Comparison of ENCODE assay signal across 8 mouse cellular contexts in the genomic region with DNA sequence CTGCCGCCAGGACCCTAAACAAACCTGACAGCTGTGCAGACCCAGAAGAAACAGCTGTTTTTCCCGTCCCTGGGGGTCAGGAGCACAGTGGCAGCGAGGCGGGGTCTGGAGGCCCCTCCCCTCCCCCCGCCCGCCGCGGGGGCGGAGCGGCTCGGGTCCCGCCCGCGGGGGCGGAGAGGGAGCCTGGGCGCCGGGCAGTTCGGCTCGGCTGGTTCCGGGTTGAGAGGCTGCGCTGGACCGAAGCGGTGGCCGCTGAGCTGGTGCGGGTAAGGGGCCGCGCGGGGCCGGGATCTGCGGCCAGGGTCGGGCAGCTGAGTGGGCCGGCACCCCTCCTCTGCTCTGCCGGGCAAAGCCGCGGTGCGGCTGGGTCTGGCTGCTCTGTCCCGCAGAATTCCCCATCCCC. TPM values are rescaled to one million over a fixed set of nuclear protein-coding genes. Genes with fewer than 3 reads are reported as not detected.
A peak's percentile ranks its signal among the peaks of the same experiment; 100 is the strongest.
DNase-seq lines count a peak whose midpoint lies in the region; ATAC-seq and TF ChIP-seq lines count a peak whose summit lies in the region.

A gene (plus strand): TSS at position 202 of the 403 bp plus-strand sequence.

- no peaks in the 10 kb centered on the region for H3K36me3 ChIP-seq in G1E (replicated peaks)

- no peaks in the 10 kb centered on the region for H3K4me1 ChIP-seq in G1E (ENCODE audit: insufficient read depth, low read depth, low read length)

- H3K9me3 ChIP-seq in G1E (replicated peaks), result peaks cover 11% of the 10 kb centered on the region

- no peak for DNase-seq in G1E (ENCODE audit: low spot score)
- DNase-seq in cerebellum, adult 18-20 months, result peak; percentile 85 to 92
- peak; percentile 66 to 79 for DNase-seq in layer of hippocampus, postnatal 10 days (ENCODE audit: low spot score in 2 of 2)
- DNase-seq in lung, postnatal 14 days, result peak; percentile 83
- DNase-seq in retina, adult 2 months (ENCODE audit: low read depth, low spot score), result peak; percentile 42
- DNase-seq in thymus, postnatal 36 days, result peak; percentile 73 to 77

- H3K27me3 ChIP-seq in G1E (ENCODE audit: insufficient read depth, low read length), result peaks cover 5% of the 10 kb centered on the region; the same call in 1 of the 2 replicates

- H3K4me3 ChIP-seq in G1E (ENCODE audit: low read depth, low read length), result peak within 1 kb of the TSS; percentile 4; the same call in 1 of the 2 replicates

- TF ChIP-seq CTCF in G1E (IDR thresholded peaks at IDR 0.05; ENCODE audit: low read depth, low read length), result no peak

- ATAC-seq in G1E (ENCODE audit: extremely low read depth, insufficient number of reproducible peaks, low FRiP score, poor library complexity, severe bottlenecking), result no peak
- peak; percentile 50 for ATAC-seq in frontal cortex, adult (ENCODE audit: low TSS enrichment)
- peak; percentile 35 to 66; a peak in 2 of 4 replicates for ATAC-seq in hematopoietic stem cell, adult 5-6 weeks (replicated peaks in 1 of 2; ENCODE audit: insufficient read depth in 1 of 2, low FRiP score in 2 of 2, low TSS enrichment in 1 of 2, low read depth in 1 of 2, poor library complexity in 2 of 2, severe bottlenecking in 2 of 2)

RNA-seq across cellular contexts. Expression of the gene that starts here (rescaled TPM):
- total RNA-seq in G1E (2014; fragmentation: Nextera tagmentation) (not detected in 2 replicates), G1E (2017) (0.12 and 0.16 TPM in 2 replicates)
- polyA plus RNA-seq in G1E (2012), result not detected in 2 replicates
- total RNA-seq in hematopoietic stem cell, adult 5-6 weeks (2017), result 1.2 and 1.4 TPM in 2 replicates
- 10 to 100 TPM; 26.2 TPM for total RNA-seq in layer of hippocampus, postnatal 10 days (2021)

Comparison
In these comparisons a context has a peak if more than half of its experiments do, and no peak if none do; other contexts are left out.
1. RNA of the gene that starts here (total RNA-seq): 26.2 TPM in layer of hippocampus, postnatal 10 days; 1.2 to 1.4 TPM in hematopoietic stem cell, adult 5-6 weeks and 0.12 to 0.16 TPM in G1E; every median in the first group is over 10 times any median in the second.